Mouse (Mus musculus): ENCODE results near the gene Frs2. TPM values are rescaled to one million over a fixed set of nuclear protein-coding genes. Genes with fewer than 3 reads are reported as not detected.
"Not testable (repeated sequence)": the region's sequence is repeated elsewhere in the genome, so short reads cannot be mapped to it uniquely, and the experiment has no call there.

Gene Frs2
- total RNA-seq, 1 experiment from 2014 or later = 26.4 TPM

DNA sequence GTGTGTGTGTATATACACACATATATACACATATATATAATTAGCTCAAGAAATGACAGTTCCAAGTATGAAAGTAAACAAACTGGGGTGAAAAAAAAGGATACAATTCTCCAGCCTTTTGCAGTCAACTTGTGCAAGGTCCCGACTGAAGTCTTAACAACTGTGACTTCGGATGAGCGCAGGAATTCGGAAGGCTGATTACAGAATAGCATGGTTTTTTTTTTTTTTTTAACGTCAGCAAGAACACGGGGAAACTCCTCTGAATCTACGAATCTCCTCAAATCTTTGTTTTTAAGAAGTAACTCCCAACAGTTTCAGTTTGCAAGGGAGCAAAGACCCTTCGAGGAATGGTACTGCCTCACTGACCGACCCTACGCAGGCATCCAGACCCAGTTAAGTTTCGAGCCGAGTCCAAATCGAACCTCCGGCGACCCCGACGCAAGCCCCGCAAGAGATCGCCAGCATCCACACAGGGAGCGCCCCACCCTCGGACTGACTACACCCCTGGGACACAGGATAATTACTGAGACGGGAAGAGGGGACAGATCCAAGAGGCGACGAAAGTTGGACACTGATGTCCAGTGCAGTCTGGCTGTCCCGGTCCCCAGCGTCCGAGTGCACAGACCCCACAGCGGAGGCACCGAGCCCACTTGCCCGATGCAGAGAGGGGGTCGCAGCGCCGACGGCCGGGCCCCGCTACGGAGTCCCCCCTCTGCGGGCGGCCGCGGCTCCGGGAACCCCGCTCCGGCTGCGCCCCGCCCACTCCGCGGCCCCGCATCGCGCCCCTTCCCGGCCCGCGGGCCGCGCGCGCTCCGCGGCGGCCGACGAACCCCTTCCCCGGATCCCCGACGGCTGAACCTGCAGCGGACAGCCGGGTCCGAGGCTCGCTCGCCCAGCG is 622 bp downstream of the Frs2 start:
- DNase-seq = peak; percentile 56

DNA sequence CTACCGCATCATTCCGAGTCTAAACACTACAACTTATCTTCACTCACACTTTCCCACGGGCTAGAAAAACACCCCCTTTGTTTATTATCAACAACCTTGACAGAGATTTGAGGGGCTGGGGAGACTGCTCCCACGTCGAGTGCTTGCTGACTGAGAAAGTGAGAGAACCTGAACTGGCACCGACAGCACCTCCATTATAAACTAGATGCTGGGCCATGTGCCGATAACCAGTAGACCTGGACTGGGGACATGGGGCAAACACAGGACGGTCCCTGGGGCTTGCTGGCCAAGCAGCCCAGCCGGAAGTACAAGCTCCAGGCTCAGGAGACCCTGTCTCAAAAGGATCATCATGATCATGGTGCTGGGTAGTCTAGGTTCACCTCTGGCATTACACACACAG is 1.9 kb downstream of the Frs2 start:
- DNase-seq = no peak

- no peak for DNase-seq
Observed at GRCm38 (mm10) chr10:117145546-117146265, 2.6 kb downstream of the Frs2 start.

- no peak for DNase-seq
Observed at GRCm38 (mm10) chr10:117144628-117145027, 3.7 kb downstream of the Frs2 start.

DNA sequence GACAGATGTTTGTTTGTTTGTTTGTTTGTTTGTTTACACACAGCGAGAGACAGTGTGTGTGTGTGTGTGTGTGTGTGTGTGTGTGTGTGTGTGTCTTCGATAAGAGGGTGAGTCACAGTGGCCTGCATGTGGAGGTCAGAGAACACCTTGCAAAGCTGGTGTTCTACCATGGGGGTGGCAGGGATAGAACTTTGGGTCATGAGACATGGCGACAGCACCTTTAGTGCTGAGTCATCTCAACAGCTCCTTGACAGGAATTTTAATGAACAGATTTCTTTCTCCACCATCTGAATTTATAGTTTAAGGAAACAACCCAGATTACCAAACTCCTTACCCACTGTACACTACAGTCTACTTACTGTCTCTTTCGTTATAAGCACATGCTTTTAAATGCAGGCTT is 4.3 kb downstream of the Frs2 start:
- no peak for DNase-seq

GRCm38 (mm10) chr10:117143311-117143710 is 5.0 kb downstream of the Frs2 start:
- no peak for DNase-seq

GRCm38 (mm10) chr10:117141939-117142552 is 6.3 kb downstream of the Frs2 start:
- DNase-seq = no peak

DNA sequence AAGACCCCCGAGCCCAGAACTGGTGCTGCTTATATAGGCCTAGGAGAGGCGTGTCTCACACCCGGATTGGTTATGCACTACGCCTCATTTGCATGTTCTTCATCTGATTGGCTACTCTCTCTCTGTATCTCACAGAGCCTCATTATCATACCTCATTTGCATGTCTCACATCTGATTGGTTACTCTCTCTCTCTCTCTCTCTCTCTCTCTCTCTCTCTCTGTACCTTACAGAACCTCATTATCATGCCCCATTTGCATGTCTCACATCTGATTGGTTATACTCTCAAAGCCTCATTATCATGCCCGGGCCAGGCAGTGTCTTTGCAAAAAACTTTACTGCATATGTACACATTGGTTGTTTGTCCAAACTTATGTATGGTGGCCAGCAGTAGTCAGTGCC is 16.8 kb downstream of the Frs2 start:
- DNase-seq = not testable (repeated sequence)

DNA sequence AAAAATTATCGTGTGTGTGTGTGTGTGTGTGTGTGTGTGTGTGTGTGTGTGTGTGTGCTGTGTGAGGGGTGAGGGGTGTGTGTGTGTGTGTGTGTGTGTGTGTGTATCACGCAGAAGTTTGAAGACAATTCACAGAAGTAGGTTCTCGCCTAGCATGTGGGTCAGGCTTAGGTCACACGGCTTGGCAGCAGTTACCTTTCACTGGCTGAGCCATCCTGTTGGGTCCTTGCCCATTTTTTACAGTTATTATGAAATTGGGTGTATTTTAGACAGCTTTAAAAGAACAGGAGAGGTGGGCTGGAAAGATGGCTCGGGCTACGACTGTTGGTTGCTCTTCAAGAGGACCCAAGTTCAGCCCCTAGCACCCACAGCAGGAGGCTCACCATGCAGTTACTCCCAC is 18.3 kb downstream of the Frs2 start:
- DNase-seq = peak; percentile 83

GRCm38 (mm10) chr10:117128693-117129092 is 19.6 kb downstream of the Frs2 start:
- no peak for DNase-seq

GRCm38 (mm10) chr10:117127480-117127879 is 20.9 kb downstream of the Frs2 start:
- DNase-seq = no peak

GRCm38 (mm10) chr10:117126719-117127118 is 21.6 kb downstream of the Frs2 start:
- peak; percentile 45 for DNase-seq

GRCm38 (mm10) chr10:117126233-117126632 is 22.1 kb downstream of the Frs2 start:
- DNase-seq = peak; percentile 48

DNA sequence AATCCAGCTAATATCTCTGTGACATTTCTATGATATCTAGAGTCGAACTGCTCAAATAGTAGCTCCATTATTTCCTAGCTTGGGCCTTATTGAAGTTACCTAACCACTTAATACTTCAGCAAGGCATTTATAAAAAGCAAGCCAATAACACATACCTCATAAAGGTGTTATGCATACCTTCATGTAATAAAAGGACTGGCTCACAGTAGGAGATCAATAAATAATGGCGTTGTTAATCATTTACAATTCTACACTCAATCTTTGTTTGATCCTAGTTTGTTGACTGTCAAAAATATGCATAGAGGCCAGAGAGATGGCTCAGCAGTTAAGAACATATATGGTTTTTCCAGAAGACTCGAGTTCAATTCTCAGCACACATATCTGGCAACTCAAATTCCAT is 26.9 kb downstream of the Frs2 start:
- DNase-seq = no peak

DNA sequence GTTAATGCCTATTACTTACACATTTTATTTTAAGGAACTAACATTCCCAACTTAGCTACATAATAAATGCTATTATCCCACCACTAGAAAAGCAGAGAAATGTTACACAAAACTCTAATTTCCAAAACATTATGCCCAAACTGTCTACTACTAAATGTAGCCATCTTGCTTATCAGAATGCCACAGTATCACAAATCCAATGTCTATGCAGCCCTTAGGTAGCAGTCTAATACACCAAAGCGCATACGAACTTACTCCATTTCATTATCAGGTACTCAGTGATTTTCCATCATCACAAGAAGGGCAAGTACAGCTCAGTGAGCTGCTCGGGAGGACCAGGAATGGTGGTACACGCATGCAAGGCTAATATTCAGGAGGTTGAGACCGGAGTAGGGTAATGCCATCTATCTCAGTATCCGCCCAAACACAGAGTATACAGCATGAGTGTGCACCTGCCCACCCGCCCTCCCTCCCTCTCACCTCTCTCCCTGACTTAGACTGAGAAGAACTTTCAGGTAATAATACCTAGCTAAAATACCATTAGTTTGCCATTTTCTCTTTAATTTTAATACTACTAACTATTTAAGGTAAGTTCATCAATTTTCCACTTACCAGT is 28.2 kb downstream of the Frs2 start:
- no peak for DNase-seq

GRCm38 (mm10) chr10:117119531-117119930 is 28.8 kb downstream of the Frs2 start:
- DNase-seq = no peak

DNA sequence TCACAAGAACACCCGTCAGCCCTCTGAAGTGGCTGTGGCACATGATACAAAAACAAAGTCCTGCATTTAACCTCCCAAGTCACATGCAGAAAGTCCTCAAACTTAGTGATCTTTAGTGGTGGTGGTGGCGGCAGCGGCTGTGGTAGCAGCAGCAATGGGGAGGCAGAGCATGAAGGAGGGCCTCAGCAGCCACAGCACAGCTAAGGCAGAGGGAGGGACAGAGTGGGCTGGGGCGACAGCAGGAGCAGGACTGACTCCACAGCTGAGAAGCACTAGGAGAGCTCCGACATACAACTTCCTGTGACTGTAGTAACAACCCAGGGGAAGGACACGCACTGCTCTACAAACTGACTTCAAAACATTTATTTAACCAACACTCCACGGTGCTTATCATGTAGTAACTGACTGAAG is 29.9 kb downstream of the Frs2 start:
- DNase-seq = no peak

DNA sequence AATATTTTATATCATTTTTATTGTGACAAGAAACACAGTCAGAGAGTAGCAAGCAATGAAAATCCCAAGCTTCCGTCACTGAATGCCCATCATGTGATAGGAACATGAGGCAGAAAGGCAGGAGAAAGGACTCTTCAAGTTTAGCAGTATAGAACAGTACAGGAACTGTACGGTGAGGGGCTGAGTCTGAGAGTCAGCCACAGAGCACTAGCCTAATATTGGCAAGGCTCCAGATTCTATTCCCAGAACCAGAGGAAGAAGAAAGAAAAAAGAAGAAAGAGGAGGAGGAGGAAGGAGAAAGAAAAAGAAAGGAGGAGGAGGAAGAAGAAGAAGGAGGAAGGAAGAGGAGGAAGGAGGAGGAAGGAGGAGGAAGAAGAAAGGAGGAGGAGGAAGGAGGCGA is 32.7 kb downstream of the Frs2 start:
- DNase-seq = no peak

DNA sequence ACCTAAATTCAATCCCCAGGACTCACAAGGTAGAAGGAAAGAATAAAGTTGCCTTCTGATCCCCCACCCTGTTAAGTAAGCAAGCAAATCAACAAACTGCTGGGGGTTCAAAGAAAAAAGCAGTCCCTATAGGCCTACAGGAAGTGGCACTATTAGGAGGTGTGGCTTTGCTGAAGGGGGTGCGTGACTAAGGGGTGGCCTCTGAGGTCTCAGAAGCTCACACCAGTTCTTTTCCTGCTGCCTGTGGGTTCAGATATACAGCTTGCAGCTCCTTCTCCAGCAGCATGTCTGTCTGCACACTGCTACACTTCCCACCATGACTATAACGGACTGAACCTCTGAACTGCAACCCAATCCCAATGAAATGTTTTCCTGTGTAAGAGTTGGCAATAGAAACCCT is 35.8 kb downstream of the Frs2 start:
- no peak for DNase-seq

- DNase-seq = peak; percentile 41
Observed at GRCm38 (mm10) chr10:117111455-117111854, 36.9 kb downstream of the Frs2 start.

GRCm38 (mm10) chr10:117110271-117110670 is 38.1 kb downstream of the Frs2 start:
- no peak for DNase-seq

- no peak for DNase-seq
Observed at GRCm38 (mm10) chr10:117106686-117107085, 41.6 kb downstream of the Frs2 start.

GRCm38 (mm10) chr10:117106244-117106643 is 42.1 kb downstream of the Frs2 start:
- no peak for DNase-seq

All from adrenal gland, postnatal 14 days (tissue).